Mouse (Mus musculus) Muller cell, postnatal 12 days (primary cell): ENCODE data around the gene Twf1.

Source experiments
- DNase-seq: peaks from one replicate; pipeline ENCODE4 v3.0.0-alpha.2; 2015; ENCODE audit errors: inconsistent ontology term

Twf1 gene

GRCm38 (mm10) chr15:94589219-94590075 lies at the start of gene Twf1:
Twf1 (minus strand) TSS chr15:94589889.
- peak; percentile 98 for DNase-seq

DNA sequence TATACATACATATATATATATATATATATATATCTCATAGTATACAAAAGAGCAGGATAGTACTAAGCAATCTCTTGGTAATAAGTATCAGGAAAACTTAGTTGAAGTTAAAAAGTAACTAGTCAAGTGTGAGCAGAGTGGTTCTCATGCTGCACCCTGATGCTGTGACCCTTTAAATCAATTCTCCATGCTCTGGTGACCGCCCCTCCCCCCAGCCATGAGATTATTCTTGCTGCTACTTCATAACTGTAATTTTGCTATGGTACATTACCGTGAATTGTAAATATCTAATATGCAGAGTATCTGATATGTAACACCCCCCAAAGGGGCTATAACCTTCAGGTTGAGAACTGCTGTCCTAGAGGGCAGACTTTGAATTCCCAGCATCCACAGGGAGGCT lies 49.4 kb upstream of the Twf1 start:
- DNase-seq = no peak

DNA sequence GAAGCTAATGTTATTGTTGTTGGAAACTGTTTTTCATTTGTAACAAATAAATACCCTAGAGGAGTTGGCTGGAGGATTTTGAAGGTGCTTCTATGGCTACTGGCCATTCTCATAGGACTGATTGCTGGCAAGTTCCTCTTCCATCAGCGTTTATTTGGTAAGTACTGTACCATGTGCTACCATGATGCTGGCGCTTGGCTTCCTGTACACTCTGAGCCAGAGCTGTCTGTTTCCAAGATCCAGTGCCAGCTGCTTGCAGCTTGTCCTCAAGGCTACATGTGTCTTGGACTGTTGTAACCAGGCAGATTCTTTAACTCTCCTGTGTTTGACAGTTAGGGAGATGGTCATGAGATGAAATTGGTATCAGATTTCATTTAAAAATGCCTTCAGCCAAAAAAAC lies 48.5 kb upstream of the Twf1 start:
- DNase-seq = no peak

GRCm38 (mm10) chr15:94634524-94634923 lies 44.8 kb upstream of the Twf1 start:
- no peak for DNase-seq

DNA sequence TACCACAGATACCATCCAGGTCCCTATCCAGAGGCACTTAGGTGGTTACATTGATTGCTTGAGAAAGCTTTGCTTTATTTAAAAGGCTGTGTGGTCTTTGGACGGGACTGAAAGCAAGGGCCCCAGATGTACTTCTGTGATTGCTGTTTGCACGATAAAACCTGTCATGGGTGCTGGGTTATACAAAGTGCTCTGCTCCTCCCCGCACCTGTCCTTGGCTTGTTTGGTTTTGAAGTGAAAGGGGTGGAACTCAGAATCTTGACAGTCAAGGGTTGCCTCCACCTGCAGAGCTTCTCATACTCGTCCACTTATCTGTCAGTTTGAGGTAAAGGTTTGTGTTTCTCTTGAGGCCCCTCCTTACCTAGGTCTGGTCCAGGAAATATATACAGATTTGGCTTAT lies 40.9 kb upstream of the Twf1 start:
- DNase-seq = no peak

DNA sequence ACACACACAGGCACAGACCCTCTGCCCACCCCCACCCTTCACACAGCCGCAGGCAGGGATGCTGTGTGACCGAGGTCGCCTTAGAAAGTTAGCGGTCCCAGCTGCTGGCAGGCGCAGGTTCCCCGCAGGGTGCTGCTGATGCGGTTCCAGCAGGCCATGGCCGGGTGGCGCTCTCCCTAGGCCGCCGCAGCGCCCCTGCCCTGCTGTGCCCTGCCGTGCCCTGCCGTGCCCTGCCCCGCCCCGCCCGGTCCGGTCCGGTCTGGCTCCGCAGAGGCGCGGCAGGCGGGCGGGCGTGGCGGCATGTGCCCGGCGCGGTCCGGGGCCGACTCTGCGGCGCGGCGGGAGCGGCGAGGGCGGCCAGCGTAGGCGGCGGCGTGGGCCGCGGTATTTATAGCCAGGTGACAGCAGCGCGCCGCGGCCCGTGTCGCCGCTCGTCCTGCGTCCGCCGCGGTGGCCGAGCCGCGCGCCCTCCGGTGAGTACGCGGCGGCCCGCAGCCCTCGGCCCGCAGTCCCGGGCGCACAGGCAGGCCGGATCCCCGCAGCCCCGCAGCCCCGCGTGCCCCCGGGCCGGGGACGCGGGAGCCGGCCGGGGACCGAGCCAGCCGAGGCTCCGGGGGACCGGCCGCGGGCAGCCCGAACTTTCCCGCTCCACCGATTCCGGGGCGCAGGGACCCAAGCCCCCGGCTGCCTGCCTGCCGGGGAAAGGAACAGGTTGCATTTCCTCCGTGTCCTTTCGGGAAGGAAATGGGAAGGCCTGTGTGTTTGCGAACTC lies 39.3 kb upstream of the Twf1 start, which contains the start of gene Tmem117:
Gene Tmem117 (plus strand): TSS at position 403 of the 772 bp plus-strand sequence.
- DNase-seq = peak; percentile 60

GRCm38 (mm10) chr15:94628463-94628829 lies 38.8 kb upstream of the Twf1 start:
- DNase-seq = no peak

DNA sequence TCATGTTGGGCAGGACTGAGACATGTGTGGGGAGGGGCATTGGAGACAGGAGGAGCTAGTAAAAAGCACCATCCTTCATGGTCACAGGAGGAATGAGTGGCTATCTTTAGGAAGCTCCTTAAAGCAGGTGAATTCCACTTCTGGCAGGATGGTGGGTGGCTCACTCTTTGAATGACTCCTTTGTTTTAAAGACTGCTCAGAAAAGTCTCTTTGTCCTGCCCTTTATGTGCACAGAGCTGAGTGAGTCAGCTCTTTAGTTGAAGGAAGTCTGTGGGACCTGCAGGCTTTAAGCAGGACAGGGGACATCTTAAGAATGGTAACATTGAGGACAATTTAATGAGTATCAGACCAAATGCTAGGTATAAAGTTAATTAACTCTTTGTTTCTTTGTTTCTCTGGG lies 31.2 kb upstream of the Twf1 start:
- DNase-seq = no peak

- DNase-seq = no peak
Measured at GRCm38 (mm10) chr15:94616036-94616435, 26.3 kb upstream of the Twf1 start.

GRCm38 (mm10) chr15:94607768-94608167 lies 18.1 kb upstream of the Twf1 start:
- no peak for DNase-seq

DNA sequence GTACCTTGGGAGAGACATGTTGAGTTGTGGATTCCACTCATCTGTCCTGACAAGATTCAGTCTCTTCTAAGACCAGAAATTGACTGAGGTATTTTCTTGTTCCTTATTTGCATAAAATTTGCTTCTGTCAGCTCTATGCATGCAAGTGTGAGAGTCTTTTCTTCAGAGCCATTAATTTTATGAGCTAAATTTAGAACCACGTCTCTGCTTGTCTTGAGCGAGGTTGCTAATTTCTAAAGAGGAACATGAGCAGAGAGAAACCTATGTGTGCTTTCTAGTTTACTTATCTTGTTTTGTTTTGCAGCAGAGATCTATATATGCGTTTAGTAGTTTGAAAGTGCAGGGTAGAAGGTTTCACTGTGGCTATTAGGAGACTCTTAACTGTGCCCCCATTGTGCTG lies 12.8 kb upstream of the Twf1 start:
- no peak for DNase-seq

GRCm38 (mm10) chr15:94601339-94601738 lies 11.7 kb upstream of the Twf1 start:
- DNase-seq = peak; percentile 26

GRCm38 (mm10) chr15:94600145-94600707 lies 10.5 kb upstream of the Twf1 start:
- no peak for DNase-seq

DNA sequence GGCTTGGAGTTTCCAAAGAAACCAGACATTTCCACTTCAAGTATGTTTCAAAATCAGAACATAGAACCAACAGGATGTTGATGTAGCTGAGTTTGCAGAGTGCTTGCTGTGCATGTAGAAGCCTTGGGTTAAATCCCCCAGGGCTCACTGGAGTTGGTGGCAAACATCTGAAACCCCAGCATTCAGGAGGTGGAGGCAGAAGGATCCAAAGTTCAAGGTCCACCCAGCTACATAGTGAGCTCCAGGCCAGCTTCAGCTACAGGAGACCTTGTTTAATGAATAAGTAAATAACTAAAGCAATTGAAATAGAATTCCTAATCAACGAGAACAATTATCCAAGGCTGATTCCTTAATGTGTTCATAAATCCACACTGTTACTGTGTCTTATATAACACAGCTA lies 3.9 kb upstream of the Twf1 start:
- no peak for DNase-seq

DNA sequence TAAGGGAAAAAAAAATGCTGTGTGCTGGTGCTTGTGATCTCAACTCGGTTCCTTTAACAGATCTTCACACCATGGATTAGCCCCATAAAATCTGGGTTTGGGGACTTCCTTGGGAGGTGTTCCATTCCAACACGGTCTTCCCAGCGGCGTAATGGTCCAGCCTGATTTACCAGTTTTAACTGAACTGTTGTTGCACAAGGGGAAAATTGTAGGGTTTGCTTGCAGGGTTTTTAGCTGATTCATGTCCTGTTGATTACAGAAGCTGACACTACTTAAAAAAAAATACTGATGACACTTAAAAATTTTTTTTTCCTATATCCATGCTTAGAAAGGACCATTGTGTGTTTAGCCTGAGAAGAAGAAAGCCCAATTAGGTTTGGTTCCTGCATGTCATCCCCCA lies 1.7 kb upstream of the Twf1 start:
- no peak for DNase-seq

- no peak for DNase-seq
Measured at GRCm38 (mm10) chr15:94590083-94590482, 394 bp upstream of the Twf1 start.

- DNase-seq = no peak
Measured at GRCm38 (mm10) chr15:94587826-94588715, 1.6 kb downstream of the Twf1 start.

DNA sequence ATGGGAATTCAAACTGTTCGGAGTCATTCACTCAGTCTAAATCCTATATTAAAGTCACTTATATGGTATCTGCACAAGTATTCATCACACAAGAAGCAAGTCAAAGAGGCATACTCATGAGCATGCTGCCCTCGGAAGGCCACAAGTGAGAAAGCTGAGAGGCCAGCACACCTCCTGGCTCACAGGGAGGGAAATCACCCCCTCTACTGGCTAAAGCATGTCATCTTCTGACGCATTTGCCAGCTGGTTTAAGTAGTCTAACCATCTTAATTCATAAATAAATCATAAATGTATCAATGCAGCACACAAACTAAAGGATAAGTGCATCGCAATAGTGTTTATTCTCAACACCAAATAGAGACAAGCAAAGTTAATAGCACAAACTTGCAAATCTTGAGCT lies 5.0 kb downstream of the Twf1 start:
- no peak for DNase-seq

- DNase-seq = no peak
Measured at GRCm38 (mm10) chr15:94583153-94583552, 6.5 kb downstream of the Twf1 start.

DNA sequence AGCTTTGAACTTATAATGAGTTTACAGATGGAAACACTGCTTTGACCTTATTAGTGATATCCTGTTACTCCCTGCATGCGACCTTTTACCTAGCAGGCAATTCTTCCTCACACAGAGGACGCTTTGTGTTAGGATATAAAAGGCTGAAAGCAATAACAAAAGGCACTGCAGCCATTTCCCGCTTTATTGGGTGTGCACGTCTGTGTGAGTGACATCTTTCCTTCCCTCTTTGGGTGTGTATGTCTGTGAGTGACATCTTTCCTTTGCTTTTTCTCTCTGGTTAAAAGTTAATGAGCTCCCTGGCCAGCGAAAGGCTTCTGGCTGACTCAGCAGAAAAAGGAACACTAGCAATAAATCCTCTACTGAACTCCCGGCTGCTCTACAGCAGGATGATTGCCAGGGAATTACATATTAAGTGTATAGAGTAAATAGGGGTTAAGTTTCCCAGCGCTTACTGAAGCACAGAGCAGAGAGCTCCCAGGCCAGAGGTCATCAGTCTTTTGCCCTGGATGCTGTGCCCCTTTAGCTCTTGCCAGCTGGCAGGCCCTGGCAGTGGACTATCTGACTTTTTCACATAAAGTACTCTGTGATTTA lies 7.6 kb downstream of the Twf1 start:
- DNase-seq = no peak

DNA sequence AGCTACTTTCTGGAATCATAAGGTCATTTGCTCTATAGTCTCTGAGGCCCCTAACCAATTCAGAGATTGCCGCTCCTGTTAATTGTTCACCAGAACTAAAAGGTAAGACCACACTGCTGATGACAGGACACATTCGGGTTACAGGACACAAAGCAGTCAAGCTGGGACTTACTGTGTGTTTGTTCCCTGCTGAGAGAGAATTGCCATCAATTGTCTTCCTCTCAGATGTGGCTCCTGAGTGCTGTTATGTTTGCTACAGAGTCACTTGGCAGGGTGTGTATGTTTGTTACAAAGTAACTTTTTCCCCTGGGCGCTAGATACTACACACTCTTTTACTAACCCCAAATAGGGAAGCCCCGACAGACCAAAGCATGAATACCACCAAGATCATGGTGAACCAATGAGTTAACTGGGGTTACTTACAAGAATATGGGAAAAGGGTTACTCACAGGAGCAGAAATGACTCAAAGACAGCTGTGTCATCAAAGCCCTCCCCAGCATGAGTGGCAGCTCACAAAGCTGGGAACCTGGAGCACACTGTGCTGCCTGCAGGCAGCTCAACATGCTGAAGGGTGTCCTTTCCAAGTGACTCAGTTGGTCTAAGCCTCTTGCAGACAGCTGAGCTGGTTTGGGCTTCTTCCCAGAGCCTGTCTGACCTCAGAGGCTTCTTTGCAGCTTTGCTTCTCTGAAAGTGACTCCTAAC lies 15.0 kb downstream of the Twf1 start:
- peak; percentile 32 for DNase-seq
